Mouse (Mus musculus): Measurements from ENCODE around the gene Stxbp6. TPM values are rescaled to one million over a fixed set of nuclear protein-coding genes. Genes with fewer than 3 reads are reported as not detected.

The Stxbp6 gene
- total and polyA plus RNA-seq, 3 experiments, result not detected

GRCm38 (mm10) chr12:45037091-45037490, 37.4 kb downstream of the Stxbp6 start:
- Histone ChIP-seq H3K79me2 (ENCODE audit: control insufficient read depth, insufficient read depth, low read length, poor library complexity) (no peaks in the 10 kb centered on the region), H3K27ac (ENCODE audit: control insufficient read depth, low read depth, low read length) (no peak overlapping the region), H3K9me3 (replicated peaks; ENCODE audit: insufficient read depth, low read length) (no peaks in the 10 kb centered on the region), H3K4me1 (ENCODE audit: control insufficient read depth in 1 of 2, insufficient read depth in 2 of 2, low read length in 2 of 2) (no peaks in the 10 kb centered on the region), H3K9ac (ENCODE audit: control insufficient read depth, low read depth, low read length, poor library complexity, severe bottlenecking) (no peak overlapping the region), H3K4me3 (ENCODE audit: control insufficient read depth in 1 of 2, insufficient read depth in 1 of 2, low read depth in 2 of 2, low read length in 2 of 2) (no peak overlapping the region), H3K27me3 (ENCODE audit: control insufficient read depth in 1 of 2, insufficient read depth in 2 of 2, low read length in 2 of 2) (no peaks in the 10 kb centered on the region), H3K36me3 (ENCODE audit: control insufficient read depth in 1 of 2, insufficient read depth in 2 of 2, low read length in 2 of 2) (no peaks in the 10 kb centered on the region)
- no peak for DNase-seq (ENCODE audit: low read depth, low spot score)
- TF ChIP-seq USF1 (IDR thresholded peaks at IDR 0.05; ENCODE audit: low read depth, low read length) (no peak), CTCF (IDR thresholded peaks at IDR 0.05 in 2 of 3, conservative IDR thresholded peaks at IDR 0.05 in 1 of 3; ENCODE audit: control insufficient read depth in 1 of 3, insufficient read depth in 1 of 3, low read depth in 2 of 3, low read length in 3 of 3, poor library complexity in 1 of 3, severe bottlenecking in 1 of 3) (no peak), GABPA (IDR thresholded peaks at IDR 0.05; ENCODE audit: low read depth, low read length) (no peak), HCFC1 (IDR thresholded peaks at IDR 0.05; ENCODE audit: low read depth, low read length) (no peak), USF2 (IDR thresholded peaks at IDR 0.05; ENCODE audit: borderline replicate concordance in 1 of 2, insufficient read depth in 1 of 2, low read depth in 1 of 2, low read length in 2 of 2) (no peak), POLR2A (IDR thresholded peaks at IDR 0.05; ENCODE audit: control insufficient read depth in 1 of 2, insufficient read depth in 1 of 2, low read depth in 1 of 2, low read length in 2 of 2, poor library complexity in 1 of 2) (no peak), SMC3 (IDR thresholded peaks at IDR 0.05; ENCODE audit: low read depth, low read length) (no peak), NELFE (IDR thresholded peaks at IDR 0.05; ENCODE audit: low read depth, low read length) (no peak), RCOR1 (IDR thresholded peaks at IDR 0.05; ENCODE audit: low read depth, low read length) (no peak), TCF12 (IDR thresholded peaks at IDR 0.05; ENCODE audit: low read depth, low read length) (no peak), BHLHE40 (IDR thresholded peaks at IDR 0.05; ENCODE audit: borderline replicate concordance, low read depth, low read length) (no peak)

- no peaks in the 10 kb centered on the region for H3K79me2 ChIP-seq (ENCODE audit: control insufficient read depth, insufficient read depth, low read length, poor library complexity)
These were observed 43.8 kb downstream of the Stxbp6 start for GRCm38 (mm10) chr12:45030681-45031080.

More at GRCm38 (mm10) chr12:45030681-45031080, 43.8 kb downstream of the Stxbp6 start:
- no peaks in the 10 kb centered on the region for H3K9me3 ChIP-seq (replicated peaks; ENCODE audit: insufficient read depth, low read length)
- H3K36me3 ChIP-seq (ENCODE audit: control insufficient read depth in 1 of 2, insufficient read depth in 2 of 2, low read length in 2 of 2), result no peaks in the 10 kb centered on the region
- no peak overlapping the region for H3K9ac ChIP-seq (ENCODE audit: control insufficient read depth, low read depth, low read length, poor library complexity, severe bottlenecking)
- no peak for DNase-seq (ENCODE audit: low read depth, low spot score)
- no peak overlapping the region for H3K27ac ChIP-seq (ENCODE audit: control insufficient read depth, low read depth, low read length)
- H3K4me1 ChIP-seq (ENCODE audit: control insufficient read depth in 1 of 2, insufficient read depth in 2 of 2, low read length in 2 of 2), result no peaks in the 10 kb centered on the region
- TF ChIP-seq ELF1 (IDR thresholded peaks at IDR 0.05; ENCODE audit: low read depth, low read length) (no peak), EP300 (IDR thresholded peaks at IDR 0.05; ENCODE audit: low read depth in 1 of 2, low read length in 2 of 2) (no peak), TAL1 (IDR thresholded peaks at IDR 0.05; ENCODE audit: low read length) (no peak), MAZ (IDR thresholded peaks at IDR 0.05; ENCODE audit: low read depth, low read length) (no peak), MYC (IDR thresholded peaks at IDR 0.05; ENCODE audit: low read depth, low read length) (no peak), SIN3A (IDR thresholded peaks at IDR 0.05; ENCODE audit: low read length) (no peak), MYB (IDR thresholded peaks at IDR 0.05; ENCODE audit: low read depth, low read length) (no peak), ZC3H11A (IDR thresholded peaks at IDR 0.05; ENCODE audit: low read depth, low read length) (no peak), HCFC1 (IDR thresholded peaks at IDR 0.05; ENCODE audit: low read depth, low read length) (no peak), MAFK (IDR thresholded peaks at IDR 0.05; ENCODE audit: borderline replicate concordance, low read depth, low read length) (no peak), TBP (IDR thresholded peaks at IDR 0.05; ENCODE audit: low read depth, low read length) (no peak), USF2 (IDR thresholded peaks at IDR 0.05; ENCODE audit: borderline replicate concordance in 1 of 2, insufficient read depth in 1 of 2, low read depth in 1 of 2, low read length in 2 of 2) (no peak), GATA1 (IDR thresholded peaks at IDR 0.05; ENCODE audit: low read depth, low read length) (no peak), RCOR1 (IDR thresholded peaks at IDR 0.05; ENCODE audit: low read depth, low read length) (no peak), CTCF (IDR thresholded peaks at IDR 0.05 in 2 of 3, conservative IDR thresholded peaks at IDR 0.05 in 1 of 3; ENCODE audit: control insufficient read depth in 1 of 3, insufficient read depth in 1 of 3, low read depth in 2 of 3, low read length in 3 of 3, poor library complexity in 1 of 3, severe bottlenecking in 1 of 3) (no peak), E2F4 (IDR thresholded peaks at IDR 0.05; ENCODE audit: borderline replicate concordance, low read depth, low read length) (no peak)
- H3K4me3 ChIP-seq (ENCODE audit: control insufficient read depth in 1 of 2, insufficient read depth in 1 of 2, low read depth in 2 of 2, low read length in 2 of 2), result no peak overlapping the region
- H3K27me3 ChIP-seq (ENCODE audit: control insufficient read depth in 1 of 2, insufficient read depth in 2 of 2, low read length in 2 of 2), result no peaks in the 10 kb centered on the region; a peak in 1 of 4 replicates
